Mouse (Mus musculus): ENCODE measurements at regions not wholly inside any gene's neighbourhood (a gene's known extent, or its start where the extent isn't known, plus 50 kb on each side); places are given as distances from the start of the nearest gene placed in this dataset.

DNA sequence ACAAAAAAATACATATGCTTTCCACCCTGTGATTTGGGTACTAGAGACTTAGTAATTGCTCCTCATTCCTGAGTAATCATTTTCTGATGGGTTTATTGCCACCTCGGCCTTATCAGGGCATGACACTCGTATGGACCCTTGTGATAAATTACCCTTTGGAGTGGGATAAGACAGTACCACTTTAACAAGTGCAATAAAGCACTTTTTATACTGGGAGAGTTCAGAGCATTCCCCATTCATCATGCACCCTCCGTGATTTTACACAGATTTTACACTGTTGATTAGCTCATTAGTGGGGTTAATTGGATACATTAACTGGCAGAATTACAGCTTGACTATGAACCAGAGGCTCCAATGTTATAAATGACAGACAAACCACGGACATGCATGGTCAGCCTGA lies 802.9 kb downstream of the Pdha2 start:
- no peak overlapping the region for H3K9ac ChIP-seq (replicated peaks)
- WGBS = 22% methylated on average over 4 of the region's 4 CpGs
- H3K27ac ChIP-seq (replicated peaks) = no peak overlapping the region
- H3K27me3 ChIP-seq (replicated peaks) = no peaks in the 10 kb centered on the region
- ATAC-seq (ENCODE audit: low FRiP score) = no peak
- H3K4me1 ChIP-seq = no peaks in the 10 kb centered on the region
- no peaks in the 10 kb centered on the region for H3K9me3 ChIP-seq (replicated peaks)
- no peaks in the 10 kb centered on the region for H3K36me3 ChIP-seq
- H3K4me2 ChIP-seq = no peak overlapping the region
- H3K4me3 ChIP-seq (replicated peaks) = no peak overlapping the region

Data from neural tube, embryonic 15.5 days (tissue).